Mouse (Mus musculus) embryonic facial prominence, embryonic 11.5 days (tissue): Measurements from ENCODE around the gene Gtsf1l. TPM values are rescaled to one million over a fixed set of nuclear protein-coding genes. Genes with fewer than 3 reads are reported as not detected.

Experiments used
- ATAC-seq: fragments of 200-750 bp; cut with Nextera tagmentation; replicated peaks from 2 replicates; pipeline ENCODE4 v1.8.0; 2017; ENCODE audit warnings: low read depth; ENCODE audit not compliant: insufficient number of reproducible peaks, low FRiP score, low TSS enrichment
- DNase-seq: peaks from one replicate; pipeline ENCODE4 v3.0.0-alpha.2; 2015; ENCODE audit warnings: low spot score
- H3K27ac ChIP-seq: fragments of 300-500 bp; sonication (generic); replicated peaks from 2 replicates; pipeline ENCODE4 v1.5.1; 2014; ENCODE audit warnings: mild to moderate bottlenecking, low read depth, low read length, control low read depth
- H3K27me3 ChIP-seq: fragments of 300-500 bp; sonication (generic); 2 replicates; pipeline ENCODE4 v1.6.1; 2014; ENCODE audit warnings: mild to moderate bottlenecking, low read length, moderate library complexity, mixed read lengths; ENCODE audit not compliant: control insufficient read depth, insufficient read depth
- H3K36me3 ChIP-seq: fragments of 300-500 bp; sonication (generic); replicated peaks from 2 replicates; pipeline ENCODE4 v1.6.1; 2014; ENCODE audit warnings: low read depth, mild to moderate bottlenecking, low read length, moderate library complexity, mixed read lengths; ENCODE audit not compliant: control insufficient read depth, insufficient read depth
- H3K4me1 ChIP-seq: fragments of 300-500 bp; sonication (generic); 2 replicates; pipeline ENCODE4 v1.6.1; 2014; ENCODE audit warnings: low read length, mixed read lengths; ENCODE audit not compliant: control insufficient read depth, insufficient read depth
- H3K4me2 ChIP-seq: fragments of 300-500 bp; sonication (generic); 2 replicates; pipeline ENCODE4 v1.6.1; 2014; ENCODE audit warnings: low read depth, mild to moderate bottlenecking, control low read depth, low read length, moderate library complexity
- H3K4me3 ChIP-seq: fragments of 300-500 bp; sonication (generic); 2 replicates; pipeline ENCODE4 v1.5.1; 2014; ENCODE audit warnings: low read depth, low read length, control low read depth
- H3K9ac ChIP-seq: fragments of 300-500 bp; sonication (generic); replicated peaks from 2 replicates; pipeline ENCODE4 v1.6.1; 2014; ENCODE audit warnings: mild to moderate bottlenecking, control low read depth, low read length
- H3K9me3 ChIP-seq: fragments of 300-500 bp; sonication (generic); replicated peaks from 2 replicates; pipeline ENCODE4 v1.6.1; 2016; ENCODE audit warnings: mild to moderate bottlenecking, low read length, inconsistent platforms, mixed read lengths; ENCODE audit not compliant: control insufficient read depth
- WGBS: fragments of 180-500 bp; shearing (Covaris S2); extraction: QIAGEN DNeasy Blood & Tissue Kit; methylation state at CpG from one replicate; pipeline ENCODE4 v1.1.7; 2014; 5-methylcytosine and 5-hydroxymethylcytosine counted together
- polyA plus RNA-seq: library from polyadenylated mRNA; unstranded; fragments of >200 nt; fragmentation: Nextera tagmentation; extraction: Ambion mirVana; gene quantifications from 2 replicates; pipeline ENCODE4 v1.2.1, GENCODE M21; 2014

Gene Gtsf1l
- not detected in 2 replicates for polyA plus RNA-seq

DNA sequence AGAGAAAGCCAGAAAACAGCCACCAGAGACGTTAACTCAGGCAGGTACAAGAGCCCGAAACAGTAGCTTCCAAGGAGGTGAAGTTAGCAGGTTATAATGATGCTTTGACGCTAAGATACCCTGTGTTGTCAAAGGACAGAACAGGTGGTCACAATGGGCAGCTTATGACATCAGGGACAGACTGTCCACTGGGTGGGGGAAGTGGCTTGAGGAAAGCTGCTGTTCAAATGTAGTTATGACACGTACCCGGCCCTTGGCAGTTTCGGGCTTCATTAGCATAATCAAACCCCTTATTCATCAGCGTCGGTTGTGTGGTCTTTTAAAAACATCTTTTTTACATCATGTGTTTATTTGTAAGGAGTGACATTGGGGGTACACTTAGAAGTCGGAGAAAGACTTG is at the start of gene Gtsf1l:
Gene Gtsf1l (minus strand): TSS at position 128 of the 400 bp plus-strand sequence.
- Histone ChIP-seq H3K27ac (no peak within 1 kb of the TSS), H3K27me3 (no peaks in the 10 kb centered on the region), H3K9me3 (no peaks in the 10 kb centered on the region), H3K4me3 (no peak within 1 kb of the TSS), H3K4me1 (no peaks in the 10 kb centered on the region), H3K4me2 (no peak within 1 kb of the TSS), H3K36me3 (no peaks in the 10 kb centered on the region), H3K9ac (no peak within 1 kb of the TSS)
- WGBS = 89% methylated on average over 9 of the region's 9 CpGs
- ATAC-seq (no peak), DNase-seq (no peak)

GRCm38 (mm10) chr2:163136996-163137395 is 49.3 kb upstream of the Gtsf1l start:
- no peak for ATAC-seq
- Histone ChIP-seq H3K27ac (no peak overlapping the region), H3K4me3 (no peak overlapping the region), H3K9ac (no peak overlapping the region), H3K4me1 (no peaks in the 10 kb centered on the region), H3K27me3 (no peaks in the 10 kb centered on the region), H3K4me2 (no peak overlapping the region), H3K9me3 (no peaks in the 10 kb centered on the region), H3K36me3 (no peaks in the 10 kb centered on the region)
- no peak for DNase-seq

DNA sequence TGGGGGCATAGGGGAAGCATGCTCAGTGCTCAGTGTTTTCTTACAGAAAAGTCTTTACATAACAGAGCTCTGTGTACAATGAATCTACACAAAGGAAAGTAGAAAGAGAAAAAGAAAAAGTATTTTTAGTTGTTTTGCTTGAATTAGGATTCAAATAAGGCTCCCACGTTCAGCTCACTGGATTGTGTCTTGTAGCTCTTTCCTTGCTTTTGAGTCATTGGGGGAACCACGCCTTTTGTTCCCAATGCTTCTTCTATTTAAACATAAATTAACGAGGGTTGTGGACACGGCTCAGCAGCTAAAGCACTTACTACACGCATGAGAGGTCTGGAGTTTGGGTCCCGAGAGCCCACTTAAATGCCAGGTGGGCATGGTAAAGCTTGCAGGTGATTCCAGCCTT is 48.3 kb upstream of the Gtsf1l start:
- Histone ChIP-seq H3K9ac (no peak overlapping the region), H3K4me2 (no peak overlapping the region), H3K4me3 (no peak overlapping the region), H3K36me3 (no peaks in the 10 kb centered on the region), H3K27me3 (no peaks in the 10 kb centered on the region), H3K4me1 (no peaks in the 10 kb centered on the region), H3K9me3 (no peaks in the 10 kb centered on the region), H3K27ac (no peak overlapping the region)
- no peak for ATAC-seq
- DNase-seq = no peak
- 82% methylated on average over 6 of the region's 6 CpGs for WGBS

DNA sequence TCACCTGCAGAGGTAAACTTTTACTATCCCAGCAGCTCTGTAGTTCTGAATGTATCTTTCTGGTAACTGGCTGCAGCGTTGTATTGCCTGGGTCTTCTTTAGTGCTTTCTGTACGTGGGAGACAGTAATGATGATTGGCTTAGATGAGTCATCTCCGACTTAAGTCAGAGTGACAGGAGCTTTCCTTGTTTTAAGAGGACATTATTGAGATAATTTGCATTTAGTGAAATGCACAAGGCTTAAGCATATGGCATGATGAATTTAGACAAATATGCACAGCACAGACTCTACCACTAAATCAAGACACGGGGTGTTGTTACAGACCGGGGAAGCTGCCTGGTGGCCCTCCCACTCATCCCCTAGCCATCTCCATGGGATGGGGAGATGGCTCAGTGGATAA is 44.7 kb upstream of the Gtsf1l start:
- H3K36me3 ChIP-seq = no peaks in the 10 kb centered on the region
- no peaks in the 10 kb centered on the region for H3K9me3 ChIP-seq
- H3K4me3 ChIP-seq = no peak overlapping the region
- 91% methylated on average over 5 of the region's 5 CpGs for WGBS
- H3K9ac ChIP-seq = no peak overlapping the region
- H3K4me1 ChIP-seq = no peaks in the 10 kb centered on the region
- H3K4me2 ChIP-seq = no peak overlapping the region
- ATAC-seq (no peak), DNase-seq (no peak)
- no peaks in the 10 kb centered on the region for H3K27me3 ChIP-seq
- H3K27ac ChIP-seq = no peak overlapping the region

DNA sequence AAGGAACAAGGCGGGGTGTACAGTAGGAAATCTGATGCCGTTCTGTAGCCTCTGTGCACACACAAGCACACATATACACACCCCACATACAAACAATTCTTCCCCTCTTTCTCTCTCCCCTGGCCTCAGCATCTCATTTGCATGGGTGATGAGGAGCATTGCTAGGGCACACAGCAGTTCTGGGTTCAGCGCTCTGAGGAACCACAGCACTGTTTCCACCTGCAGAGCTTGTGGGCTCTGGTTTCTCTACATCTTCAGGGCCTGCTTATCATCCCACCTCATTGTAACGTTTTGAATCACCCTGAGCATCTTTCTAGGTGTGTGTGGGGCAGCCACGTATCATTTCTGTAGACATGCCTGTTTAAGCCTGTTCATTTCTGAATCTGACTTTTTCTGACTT is 43.2 kb upstream of the Gtsf1l start:
- DNase-seq = no peak
- 82% methylated on average over 5 of the region's 5 CpGs for WGBS
- Histone ChIP-seq H3K27ac (no peak overlapping the region), H3K9ac (no peak overlapping the region), H3K9me3 (no peaks in the 10 kb centered on the region), H3K4me3 (no peak overlapping the region), H3K27me3 (no peaks in the 10 kb centered on the region), H3K4me2 (no peak overlapping the region), H3K4me1 (no peaks in the 10 kb centered on the region), H3K36me3 (no peaks in the 10 kb centered on the region)
- ATAC-seq = no peak

GRCm38 (mm10) chr2:163123496-163123895 is 35.8 kb upstream of the Gtsf1l start:
- no peaks in the 10 kb centered on the region for H3K9me3 ChIP-seq
- no peak overlapping the region for H3K4me2 ChIP-seq
- no peaks in the 10 kb centered on the region for H3K36me3 ChIP-seq
- no peak for DNase-seq
- no peak overlapping the region for H3K27ac ChIP-seq
- no peak overlapping the region for H3K9ac ChIP-seq
- no peaks in the 10 kb centered on the region; the same call in 1 of the 2 replicates for H3K27me3 ChIP-seq
- WGBS = 83% methylated on average over 5 of the region's 5 CpGs
- H3K4me1 ChIP-seq = no peaks in the 10 kb centered on the region
- ATAC-seq = no peak
- H3K4me3 ChIP-seq = no peak overlapping the region

DNA sequence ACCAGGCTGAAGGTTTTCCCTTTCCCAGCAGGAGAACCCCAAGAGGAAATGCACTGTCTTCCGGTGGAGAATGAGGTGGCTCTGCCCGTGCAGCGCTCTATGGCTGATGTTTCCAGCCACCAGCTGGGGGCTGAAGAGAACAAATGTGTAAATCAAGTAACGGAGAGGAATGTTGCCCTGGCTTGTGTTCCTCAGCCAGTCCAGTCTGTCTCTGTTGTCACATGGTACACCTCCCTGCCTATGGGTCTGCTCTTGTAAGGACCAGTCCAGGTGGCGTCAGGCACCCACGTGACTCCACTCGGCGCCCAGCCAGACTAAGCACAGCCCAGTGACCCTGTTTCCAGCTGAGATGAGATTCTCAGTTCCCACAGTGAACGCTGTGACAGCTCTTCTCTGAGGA is 34.7 kb upstream of the Gtsf1l start:
- H3K27ac ChIP-seq = no peak overlapping the region
- ATAC-seq (peak; percentile 94), DNase-seq (peak; percentile 66)
- H3K27me3 ChIP-seq = no peaks in the 10 kb centered on the region; the same call in 1 of the 2 replicates
- H3K4me2 ChIP-seq = peak overlapping the region; percentile 23
- no peaks in the 10 kb centered on the region for H3K4me1 ChIP-seq
- H3K9me3 ChIP-seq = no peaks in the 10 kb centered on the region
- H3K9ac ChIP-seq = no peak overlapping the region
- no peaks in the 10 kb centered on the region for H3K36me3 ChIP-seq
- 34% methylated on average over 9 of the region's 9 CpGs for WGBS
- H3K4me3 ChIP-seq = no peak overlapping the region

DNA sequence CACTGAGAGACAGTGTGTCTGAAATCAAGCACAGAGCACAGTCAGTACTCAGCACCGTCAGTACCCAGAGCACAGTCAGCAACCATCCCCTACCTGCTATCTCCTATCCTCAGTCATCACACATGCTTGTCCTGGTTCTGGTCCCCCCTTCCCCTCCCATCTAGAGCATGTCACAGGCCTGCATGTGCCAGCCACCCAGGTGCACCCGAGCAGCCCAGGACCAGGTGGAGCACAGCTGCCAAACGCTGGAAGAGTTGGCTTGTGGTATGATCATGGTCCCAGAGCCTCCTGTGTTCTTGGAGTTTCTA is 33.7 kb upstream of the Gtsf1l start:
- 84% methylated on average over 3 of the region's 3 CpGs for WGBS
- ATAC-seq (0 out of 2 replicates have a peak, but pooled peaks have one; percentile 15), DNase-seq (no peak)
- Histone ChIP-seq H3K4me2 (no peak overlapping the region), H3K36me3 (no peaks in the 10 kb centered on the region), H3K9ac (no peak overlapping the region), H3K27ac (no peak overlapping the region), H3K9me3 (no peaks in the 10 kb centered on the region), H3K4me3 (no peak overlapping the region), H3K27me3 (no peaks in the 10 kb centered on the region; the same call in 1 of the 2 replicates), H3K4me1 (no peaks in the 10 kb centered on the region)
